Mouse (Mus musculus) bone marrow macrophage, adult 2 months (primary cell): ENCODE results near the gene Dkkl1.

Experiments
- CTCF ChIP-seq: IDR thresholded peaks from 2 replicates; pipeline ENCODE4 v1.5.1; 2012; ENCODE audit warnings: low read depth, mild to moderate bottlenecking, low read length, moderate library complexity
- POLR2A ChIP-seq: IDR thresholded peaks from 2 replicates; pipeline ENCODE4 v1.6.1; 2012; ENCODE audit warnings: mild to moderate bottlenecking, low read depth, low read length, borderline replicate concordance

GRCm38 (mm10) chr7:45192585-45193310, 19.2 kb downstream of the Dkkl1 start:
- no peak for TF ChIP-seq POLR2A
- TF ChIP-seq CTCF = no peak
